Mouse (Mus musculus) heart, embryonic 16.5 days (tissue): ENCODE results near the gene Tspan15. TPM values are rescaled to one million over a fixed set of nuclear protein-coding genes. Genes with fewer than 3 reads are reported as not detected.

Experiments
- ATAC-seq: fragments of 200-750 bp; cut with Nextera tagmentation; replicated peaks from 2 replicates; pipeline ENCODE4 v1.8.0; 2017; ENCODE audit warnings: moderate number of reproducible peaks; ENCODE audit not compliant: insufficient read depth, low FRiP score; ENCODE audit errors: extremely low read depth
- H3K27ac ChIP-seq: fragments of 300-500 bp; sonication (generic); 2 replicates; pipeline ENCODE4 v1.5.1; 2014; ENCODE audit warnings: mild to moderate bottlenecking, low read length, control low read depth, moderate library complexity
- H3K27me3 ChIP-seq: fragments of 300-500 bp; sonication (generic); 2 replicates; pipeline ENCODE4 v1.6.1; 2014; ENCODE audit warnings: low read length, mixed read lengths; ENCODE audit not compliant: control insufficient read depth, insufficient read depth
- H3K36me3 ChIP-seq: fragments of 300-500 bp; sonication (generic); 2 replicates; pipeline ENCODE4 v1.6.1; 2014; ENCODE audit not compliant: control insufficient read depth, insufficient read depth
- H3K4me1 ChIP-seq: fragments of 300-500 bp; sonication (generic); 2 replicates; pipeline ENCODE4 v1.6.1; 2014; ENCODE audit warnings: low read length, mixed read lengths; ENCODE audit not compliant: control insufficient read depth, insufficient read depth
- H3K4me2 ChIP-seq: fragments of 300-500 bp; sonication (generic); 2 replicates; pipeline ENCODE4 v1.6.1; 2014; ENCODE audit warnings: low read depth, mild to moderate bottlenecking, control low read depth, low read length
- H3K4me3 ChIP-seq: fragments of 300-500 bp; sonication (generic); 2 replicates; pipeline ENCODE4 v1.5.1; 2014; ENCODE audit warnings: mild to moderate bottlenecking, control low read depth, low read length
- H3K9ac ChIP-seq: fragments of 300-500 bp; sonication (generic); 2 replicates; pipeline ENCODE4 v1.6.1; 2014; ENCODE audit warnings: low read length, control low read depth
- H3K9me3 ChIP-seq: fragments of 300-500 bp; sonication (generic); replicated peaks from 2 replicates; pipeline ENCODE4 v1.6.1; 2016; ENCODE audit warnings: low read length; ENCODE audit not compliant: control insufficient read depth
- WGBS: fragments of 180-500 bp; shearing (Covaris S2); extraction: QIAGEN DNeasy Blood & Tissue Kit; methylation state at CpG from one replicate; pipeline ENCODE4 v1.1.7; 2014; 5-methylcytosine and 5-hydroxymethylcytosine counted together
- polyA plus RNA-seq: library from polyadenylated mRNA; unstranded; fragments of >200 nt; fragmentation: Nextera tagmentation; extraction: Ambion mirVana; gene quantifications from 2 replicates; pipeline ENCODE4 v1.2.1, GENCODE M21; 2015

Gene Tspan15
- polyA plus RNA-seq, 1 experiment from 2014 or later = 10.9 TPM

DNA sequence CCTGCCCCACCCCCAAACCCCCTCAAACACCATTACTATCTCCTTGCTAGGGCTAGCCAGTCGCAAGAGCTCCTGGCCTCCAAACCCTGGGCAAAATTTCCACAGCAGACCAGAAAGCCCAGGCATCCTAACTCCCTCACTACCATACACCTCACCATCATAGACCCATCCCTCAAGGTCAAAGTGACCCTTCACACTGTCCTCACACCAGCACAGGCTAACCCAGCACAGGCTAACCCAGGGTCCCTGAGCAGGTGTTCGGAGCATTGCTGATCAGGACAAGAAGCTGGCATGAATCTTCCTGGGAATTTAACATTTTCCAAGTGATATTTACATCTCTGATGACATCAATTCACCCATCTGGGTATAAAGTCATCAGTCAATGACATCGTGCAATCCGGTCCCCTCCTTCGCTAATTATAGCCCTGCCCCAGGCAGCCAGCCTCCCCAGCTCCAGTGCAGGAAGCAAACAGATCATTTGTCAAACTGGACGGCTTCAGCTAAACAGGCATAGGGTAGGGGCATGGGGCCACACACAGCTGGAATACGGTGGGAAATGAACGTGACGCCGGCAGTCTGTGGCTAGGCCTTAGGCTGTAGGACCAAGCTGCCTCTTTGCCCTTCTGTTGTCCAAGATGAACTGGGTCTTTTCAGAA, 22.7 kb downstream of the Tspan15 start:
- Histone ChIP-seq H3K27ac (no peak overlapping the region), H3K9ac (no peak overlapping the region), H3K4me1 (0 out of 2 replicates have a peak, but pooled peaks cover 3% of the 10 kb centered on the region), H3K9me3 (no peaks in the 10 kb centered on the region), H3K4me3 (no peak overlapping the region), H3K36me3 (no peaks in the 10 kb centered on the region), H3K4me2 (no peak overlapping the region), H3K27me3 (0 out of 2 replicates have a peak, but pooled peaks cover 3% of the 10 kb centered on the region)
- no peak for ATAC-seq
- 51% methylated on average over 10 of the region's 10 CpGs for WGBS

DNA sequence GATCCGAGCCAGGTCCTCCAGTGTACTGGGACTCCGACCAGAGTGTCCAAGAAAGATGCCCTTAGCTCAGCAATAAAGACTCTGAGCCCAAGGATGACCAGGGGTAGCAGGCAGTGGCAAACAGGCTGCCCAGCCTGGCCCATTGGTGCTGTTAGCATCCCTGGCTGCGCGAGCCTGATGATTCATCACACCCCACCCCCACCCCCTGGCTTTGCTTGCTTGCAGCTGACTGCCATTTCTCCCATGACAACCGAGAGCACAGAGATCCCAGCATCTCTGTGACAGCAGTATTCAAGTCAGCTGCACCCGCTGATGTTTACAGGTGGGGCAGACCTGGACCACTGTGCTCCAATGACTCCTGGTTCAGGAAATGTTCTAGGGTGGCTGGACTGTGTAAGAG, 28.5 kb downstream of the Tspan15 start:
- Histone ChIP-seq H3K4me3 (no peak overlapping the region), H3K36me3 (no peaks in the 10 kb centered on the region), H3K27me3 (0 out of 2 replicates have a peak, but pooled peaks cover 3% of the 10 kb centered on the region), H3K4me1 (no peaks in the 10 kb centered on the region), H3K9me3 (no peaks in the 10 kb centered on the region), H3K4me2 (no peak overlapping the region), H3K27ac (no peak overlapping the region), H3K9ac (no peak overlapping the region)
- ATAC-seq = no peak
- WGBS = 74% methylated on average over 6 of the region's 6 CpGs

DNA sequence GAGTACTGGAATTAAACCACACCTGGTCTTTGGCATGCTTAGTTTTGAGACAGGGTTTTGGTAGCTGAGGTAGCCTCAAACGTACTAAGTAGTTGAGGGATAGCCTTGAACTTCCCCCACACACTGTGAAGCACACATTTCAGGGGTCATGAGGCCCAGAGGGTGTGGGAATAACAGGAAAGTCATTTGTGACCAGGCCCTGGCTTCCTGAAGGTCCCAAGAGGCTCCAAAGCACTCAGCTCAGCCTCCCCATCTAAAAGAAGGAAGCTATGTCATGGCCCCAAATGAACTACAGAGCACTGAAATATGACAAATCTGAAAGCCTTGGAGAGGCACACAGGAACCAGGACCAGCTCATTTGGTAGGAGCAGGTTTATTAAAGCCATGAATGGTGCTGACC, 32.2 kb downstream of the Tspan15 start:
- 46% methylated on average over 1 of the region's 1 CpGs for WGBS
- Histone ChIP-seq H3K9ac (no peak overlapping the region), H3K9me3 (no peaks in the 10 kb centered on the region), H3K36me3 (no peaks in the 10 kb centered on the region), H3K4me3 (no peak overlapping the region), H3K27ac (no peak overlapping the region), H3K4me2 (no peak overlapping the region), H3K27me3 (no peaks in the 10 kb centered on the region), H3K4me1 (peaks cover 2% of the 10 kb centered on the region; the same call in 1 of the 2 replicates)
- ATAC-seq = no peak

DNA sequence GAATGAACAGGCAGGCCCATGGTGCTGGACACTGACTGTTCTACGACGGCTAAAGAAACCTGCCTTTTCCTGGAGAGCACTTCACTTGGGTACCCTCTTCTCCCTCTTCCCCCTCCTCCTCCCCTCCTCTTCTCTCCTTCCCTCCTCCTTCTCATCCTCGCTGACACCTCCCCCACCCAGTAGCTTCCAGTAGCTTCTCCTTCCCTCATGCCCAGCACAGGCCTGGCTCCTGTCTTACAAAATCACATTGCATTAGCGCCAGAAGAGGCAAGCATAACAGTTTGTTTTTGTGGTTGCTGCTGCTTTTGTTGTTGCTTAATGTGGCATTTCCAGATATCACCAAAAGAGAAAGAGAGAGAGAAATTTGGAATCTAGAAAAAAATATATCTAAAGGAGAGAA, 33.6 kb downstream of the Tspan15 start:
- H3K4me3 ChIP-seq = no peak overlapping the region

DNA sequence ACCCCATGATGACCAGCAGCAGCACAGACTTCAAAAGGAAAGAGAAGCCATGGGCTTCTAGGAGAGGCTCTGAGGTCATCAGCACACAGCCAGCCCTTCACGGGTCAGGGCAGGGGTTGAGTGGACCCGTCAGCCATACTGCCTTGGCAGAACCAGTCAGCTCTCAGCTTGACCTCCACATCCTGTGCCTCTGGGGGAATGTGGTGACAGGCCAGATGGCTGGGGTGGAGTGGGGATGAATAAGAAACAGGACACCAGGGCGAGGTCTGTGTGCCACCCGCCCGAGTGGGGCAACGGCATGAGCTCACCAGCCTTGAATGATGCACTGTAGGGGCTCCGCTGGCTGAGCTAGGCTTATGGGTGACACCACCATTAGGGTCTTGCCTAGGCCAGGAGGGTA, 35.7 kb downstream of the Tspan15 start:
- no peak for ATAC-seq
- H3K9ac ChIP-seq = no peak overlapping the region

More for the DNA sequence above, 33.6 kb downstream of the Tspan15 start:
- Histone ChIP-seq H3K4me1 (peaks cover 2% of the 10 kb centered on the region; the same call in 1 of the 2 replicates), H3K36me3 (no peaks in the 10 kb centered on the region), H3K9ac (no peak overlapping the region), H3K4me2 (no peak overlapping the region), H3K27ac (no peak overlapping the region), H3K27me3 (no peaks in the 10 kb centered on the region), H3K9me3 (no peaks in the 10 kb centered on the region)
- 73% methylated on average over 4 of the region's 4 CpGs for WGBS
- ATAC-seq = no peak

DNA sequence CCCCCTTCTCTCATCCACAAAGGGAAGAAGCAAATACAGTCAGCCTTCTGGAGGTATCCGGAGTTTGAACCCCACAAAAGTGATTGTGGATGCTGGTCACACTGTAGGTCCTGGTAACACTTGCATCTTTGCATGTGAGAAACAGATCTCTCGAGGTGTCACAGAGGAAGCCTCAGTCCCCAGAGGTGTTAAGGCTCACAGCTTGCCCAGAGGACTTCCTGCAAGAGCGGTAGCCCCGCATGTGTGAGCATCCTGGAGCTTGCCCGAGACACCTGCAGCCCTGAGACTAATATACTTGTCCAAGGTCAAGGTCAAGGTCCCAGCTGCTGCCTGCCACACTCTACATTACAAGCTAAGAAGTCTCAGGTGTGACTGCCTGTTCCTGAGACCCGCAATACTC, 36.1 kb downstream of the Tspan15 start:
- ATAC-seq = no peak
- Histone ChIP-seq H3K27me3 (no peaks in the 10 kb centered on the region), H3K9ac (no peak overlapping the region), H3K27ac (no peak overlapping the region), H3K4me1 (peaks cover 2% of the 10 kb centered on the region; the same call in 1 of the 2 replicates), H3K4me2 (no peak overlapping the region), H3K4me3 (no peak overlapping the region), H3K9me3 (no peaks in the 10 kb centered on the region), H3K36me3 (no peaks in the 10 kb centered on the region)
- WGBS = 57% methylated on average over 6 of the region's 6 CpGs

More for the DNA sequence above, 35.7 kb downstream of the Tspan15 start:
- no peak overlapping the region for H3K4me3 ChIP-seq
- no peaks in the 10 kb centered on the region for H3K36me3 ChIP-seq
- 34% methylated on average over 7 of the region's 7 CpGs for WGBS
- no peaks in the 10 kb centered on the region for H3K27me3 ChIP-seq
- H3K4me1 ChIP-seq = peaks cover 2% of the 10 kb centered on the region; the same call in 1 of the 2 replicates
- no peak overlapping the region for H3K4me2 ChIP-seq
- H3K9me3 ChIP-seq = no peaks in the 10 kb centered on the region
- H3K27ac ChIP-seq = no peak overlapping the region

DNA sequence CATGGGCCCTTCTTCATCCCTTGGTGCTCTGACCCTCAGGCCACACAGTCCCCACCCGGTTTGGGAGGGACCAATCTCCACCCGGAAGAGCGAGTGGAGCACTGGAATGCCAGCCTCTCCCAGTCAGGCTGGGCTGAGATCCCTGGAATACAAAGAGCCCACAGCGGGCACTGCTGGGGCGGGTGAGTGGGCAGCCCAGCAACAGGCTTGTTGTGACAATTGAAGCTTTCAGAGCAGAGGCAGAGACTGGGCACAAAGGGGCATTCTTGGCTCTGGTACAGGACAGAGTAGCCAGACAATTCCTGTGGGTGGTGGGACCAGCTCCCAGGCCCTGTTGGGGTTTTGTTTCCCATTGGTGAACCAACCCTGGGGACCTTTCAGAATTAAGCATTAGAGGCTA, 36.6 kb downstream of the Tspan15 start:
- 66% methylated on average over 5 of the region's 5 CpGs for WGBS
- Histone ChIP-seq H3K9ac (no peak overlapping the region), H3K9me3 (no peaks in the 10 kb centered on the region), H3K36me3 (no peaks in the 10 kb centered on the region), H3K4me2 (no peak overlapping the region), H3K4me3 (no peak overlapping the region), H3K27ac (no peak overlapping the region), H3K4me1 (peaks cover 2% of the 10 kb centered on the region; the same call in 1 of the 2 replicates), H3K27me3 (no peaks in the 10 kb centered on the region)
- no peak for ATAC-seq

DNA sequence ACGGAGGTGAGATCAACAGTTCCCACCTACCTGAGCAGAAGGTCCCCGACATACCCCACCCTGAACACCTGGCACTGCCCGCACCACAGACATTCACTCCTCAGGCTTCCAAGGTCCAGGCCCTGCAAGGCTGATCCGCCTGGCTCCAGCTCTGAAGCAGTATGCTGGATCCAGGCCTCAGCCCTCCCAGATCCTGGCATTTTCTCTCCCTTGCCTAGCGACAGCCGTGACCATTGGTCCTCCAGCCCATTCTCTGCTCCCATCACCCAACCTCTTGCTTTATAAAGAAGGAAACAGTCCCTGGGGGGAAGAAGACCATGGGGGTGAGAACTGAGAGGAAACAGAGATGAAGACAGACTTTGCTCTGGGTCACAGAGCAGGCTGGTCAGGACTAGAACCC, 37.0 kb downstream of the Tspan15 start:
- WGBS = 84% methylated on average over 6 of the region's 6 CpGs
- H3K27ac ChIP-seq = no peak overlapping the region
- no peak overlapping the region for H3K4me3 ChIP-seq

DNA sequence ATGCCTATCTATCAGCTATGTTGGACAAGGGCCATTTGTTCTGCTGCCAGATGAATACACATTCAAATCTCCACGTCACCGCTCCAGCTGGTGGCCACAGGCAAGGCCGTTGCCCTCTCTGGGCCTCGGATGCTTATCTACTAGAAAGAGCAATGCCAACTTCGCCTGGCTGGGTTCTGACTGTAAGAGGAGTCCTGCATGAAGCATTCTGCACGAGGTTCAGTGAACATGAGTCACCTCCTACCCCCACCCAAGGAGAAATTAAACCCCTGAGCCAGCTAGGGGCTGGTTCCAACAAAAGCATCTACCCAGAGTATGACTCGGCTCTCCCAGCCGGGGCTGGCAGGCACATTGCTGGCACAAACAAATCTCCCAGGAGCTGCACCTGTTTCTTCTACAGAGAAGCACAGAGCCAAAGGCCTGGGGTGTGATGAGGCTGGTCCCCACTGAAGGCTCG, 38.3 kb downstream of the Tspan15 start:
- Histone ChIP-seq H3K9ac (no peak overlapping the region), H3K4me1 (peaks cover 2% of the 10 kb centered on the region; the same call in 1 of the 2 replicates)
- 51% methylated on average over 9 of the region's 9 CpGs for WGBS

More for the DNA sequence above, 37.0 kb downstream of the Tspan15 start:
- H3K4me2 ChIP-seq = no peak overlapping the region
- no peaks in the 10 kb centered on the region for H3K36me3 ChIP-seq
- H3K27me3 ChIP-seq = no peaks in the 10 kb centered on the region
- H3K9me3 ChIP-seq = no peaks in the 10 kb centered on the region
- peaks cover 2% of the 10 kb centered on the region; the same call in 1 of the 2 replicates for H3K4me1 ChIP-seq
- H3K9ac ChIP-seq = no peak overlapping the region
- ATAC-seq = no peak

More for the DNA sequence above, 38.3 kb downstream of the Tspan15 start:
- no peak overlapping the region for H3K4me2 ChIP-seq
- H3K4me3 ChIP-seq = no peak overlapping the region
- H3K9me3 ChIP-seq = no peaks in the 10 kb centered on the region
- no peak overlapping the region for H3K27ac ChIP-seq
- H3K36me3 ChIP-seq = no peaks in the 10 kb centered on the region
- no peak for ATAC-seq
- H3K27me3 ChIP-seq = peaks cover 7% of the 10 kb centered on the region; the same call in 1 of the 2 replicates
